25 mouse cellular contexts compared by ENCODE assay signal in the genomic region with DNA sequence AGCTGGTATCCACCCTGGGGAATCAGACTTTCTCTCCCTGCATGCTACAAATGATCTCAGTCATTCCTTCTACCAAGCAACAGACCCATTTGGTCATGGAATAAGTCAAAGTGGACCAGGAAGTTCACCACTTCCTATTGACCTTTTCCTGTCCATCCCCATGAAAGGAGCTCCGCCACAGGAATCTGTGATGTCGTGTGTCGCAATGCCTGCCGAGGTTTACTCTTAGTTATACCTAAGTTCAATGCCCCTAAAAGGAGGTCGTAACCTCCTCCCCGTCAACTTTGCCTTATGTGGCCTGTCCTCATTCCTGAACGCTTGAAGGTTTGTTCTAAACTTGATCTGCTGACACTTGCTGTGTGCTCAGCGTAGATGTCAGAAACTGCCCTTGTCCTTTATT. TPM values are rescaled to one million over a fixed set of nuclear protein-coding genes. Genes with fewer than 3 reads are reported as not detected.
DNase-seq lines count a peak whose midpoint lies in the region; ATAC-seq and TF ChIP-seq lines count a peak whose summit lies in the region.
"Had no signal": no experiment of that assay in that cellular context is flagged by ENCODE, and none has a peak within 500 bp of the region (broad histone marks: within the 10 kb centered on the region; RNA-seq: fewer than 3 reads in every experiment).

No protein-coding gene starts in this region.

- peak; percentile 38 for DNase-seq in liver
- no peak for DNase-seq in liver, embryonic 11.5 days (ENCODE audit: low spot score)
- DNase-seq in 416B (ENCODE audit: low read depth): peak; percentile 3
- peak; percentile 6 to 20 (median 20) for DNase-seq in liver, embryonic 14.5 days (ENCODE audit: low read depth in 3 of 3, low spot score in 3 of 3)
- DNase-seq in Muller cell, postnatal 12 days (ENCODE audit: inconsistent ontology term): no peak
- DNase-seq in thymus, postnatal 0 days (ENCODE audit: low spot score): no peak
- DNase-seq: cerebellum, adult 2 months; cerebellum, postnatal 25 days; gastrocnemius, adult 2 months; heart, postnatal 10 days; kidney, adult 2 months; kidney, postnatal 10 days; midbrain, embryonic 14.5 days; right cerebral cortex, postnatal 14 days; thymus, postnatal 14 days had no signal

- TF ChIP-seq EP300 in liver, embryonic 14.5 days (IDR thresholded peaks at IDR 0.05; ENCODE audit: low read depth): no peak

- no peak overlapping the region for H3K4me3 ChIP-seq in liver, embryonic 11.5 days (ENCODE audit: low read depth, low read length)
- H3K4me3 ChIP-seq in C2C12 (ENCODE audit: insufficient read depth, poor library complexity, severe bottlenecking): no peak overlapping the region
- no peak overlapping the region for H3K4me3 ChIP-seq in liver, embryonic 14.5 days (ENCODE audit: insufficient read depth in 1 of 2, low read depth in 2 of 2, low read length in 2 of 2)
- H3K4me3 ChIP-seq: gastrocnemius, adult 2 months; heart, embryonic 12.5 days; hindbrain, embryonic 10.5 days; layer of hippocampus, adult 2 months; limb, embryonic 10.5 days; megakaryocyte, embryonic 14.5 days; neural tube, embryonic 12.5 days had no signal

- H3K9me3 ChIP-seq in liver, embryonic 11.5 days (ENCODE audit: control insufficient read depth, low read length): no peaks in the 10 kb centered on the region
- H3K9me3 ChIP-seq in liver, embryonic 14.5 days (ENCODE audit: control insufficient read depth, low read length): no peaks in the 10 kb centered on the region
- H3K9me3 ChIP-seq: heart, embryonic 12.5 days; hindbrain, embryonic 10.5 days; limb, embryonic 10.5 days; megakaryocyte, embryonic 14.5 days; neural tube, embryonic 12.5 days had no signal

- TF ChIP-seq CTCF in C2C12 (IDR thresholded peaks at IDR 0.05; ENCODE audit: control insufficient read depth, insufficient read depth, insufficient read length): no peak
- TF ChIP-seq CTCF in liver, embryonic 14.5 days (IDR thresholded peaks at IDR 0.05; ENCODE audit: low read depth): no peak

- no peaks in the 10 kb centered on the region; the same call in 1 of the 2 replicates for H3K36me3 ChIP-seq in liver, embryonic 11.5 days (ENCODE audit: control insufficient read depth, insufficient read depth, low read length)
- H3K36me3 ChIP-seq in C2C12 (ENCODE audit: control insufficient read depth, insufficient read depth): no peaks in the 10 kb centered on the region
- H3K36me3 ChIP-seq in liver, embryonic 14.5 days (replicated peaks; ENCODE audit: control insufficient read depth, insufficient read depth, low read depth): no peaks in the 10 kb centered on the region
- H3K36me3 ChIP-seq: heart, embryonic 12.5 days had no signal

- H3K4me2 ChIP-seq in liver, embryonic 11.5 days: no peak overlapping the region
- no peak overlapping the region for H3K4me2 ChIP-seq in liver, embryonic 14.5 days (ENCODE audit: low read depth)
- H3K4me2 ChIP-seq: heart, embryonic 12.5 days; neural tube, embryonic 12.5 days had no signal

- no peaks in the 10 kb centered on the region for H3K79me2 ChIP-seq in C2C12 (ENCODE audit: control insufficient read depth, insufficient read depth)

- H3K79me3 ChIP-seq in C2C12 (ENCODE audit: low read depth): no peaks in the 10 kb centered on the region

- 44% methylated on average over 8 of the region's 8 CpGs for WGBS in liver, embryonic 11.5 days
- 31% methylated on average over 8 of the region's 8 CpGs for WGBS in liver, embryonic 14.5 days (ENCODE audit: insufficient replicate concordance)

- no peaks in the 10 kb centered on the region for H3K27me3 ChIP-seq in liver, embryonic 11.5 days (replicated peaks; ENCODE audit: control insufficient read depth, insufficient read depth, low read length)
- H3K27me3 ChIP-seq in C2C12 (ENCODE audit: control insufficient read depth, insufficient read depth, insufficient read length): peaks cover 7% of the 10 kb centered on the region
- no peaks in the 10 kb centered on the region for H3K27me3 ChIP-seq in liver, embryonic 14.5 days (ENCODE audit: control insufficient read depth, insufficient read depth, low read length)
- H3K27me3 ChIP-seq: heart, embryonic 12.5 days; megakaryocyte, embryonic 14.5 days; neural tube, embryonic 12.5 days had no signal

- H3K9ac ChIP-seq in liver, embryonic 11.5 days (ENCODE audit: low read depth, low read length): no peak overlapping the region
- H3K9ac ChIP-seq in liver, embryonic 14.5 days (replicated peaks): no peak overlapping the region
- H3K9ac ChIP-seq: heart, embryonic 12.5 days; neural tube, embryonic 12.5 days had no signal

- no peaks in the 10 kb centered on the region for H3K4me1 ChIP-seq in liver, embryonic 11.5 days (replicated peaks; ENCODE audit: control insufficient read depth, insufficient read depth, low read length)
- peaks cover 0 to 11% of the 10 kb centered on the region in 2 experiments; a peak in 2 of 4 replicates for H3K4me1 ChIP-seq in liver, embryonic 14.5 days (replicated peaks; ENCODE audit: control insufficient read depth in 2 of 2, insufficient read depth in 2 of 2, low read length in 1 of 2)
- H3K4me1 ChIP-seq: megakaryocyte, embryonic 14.5 days; neural tube, embryonic 12.5 days had no signal

- H3K27ac ChIP-seq in liver, embryonic 11.5 days (ENCODE audit: low read depth, low read length): no peak overlapping the region
- no peak overlapping the region for H3K27ac ChIP-seq in liver, embryonic 14.5 days
- H3K27ac ChIP-seq: gastrocnemius, adult 2 months; hindbrain, embryonic 10.5 days; hindbrain, postnatal 0 days; layer of hippocampus, adult 2 months; limb, embryonic 10.5 days; neural tube, embryonic 12.5 days had no signal

- H3ac ChIP-seq in C2C12 (ENCODE audit: control insufficient read depth, insufficient read length, low read depth): no peak overlapping the region

- no peak for ATAC-seq in liver, embryonic 11.5 days (replicated peaks; ENCODE audit: low FRiP score)
- peak; percentile 28; the same call in 1 of the 2 replicates for ATAC-seq in liver, embryonic 14.5 days (ENCODE audit: insufficient read depth)
- no peak for ATAC-seq in erythroid progenitor cell, adult 5-6 weeks (replicated peaks; ENCODE audit: low FRiP score, poor library complexity, severe bottlenecking)
- ATAC-seq: forebrain, embryonic 14.5 days; hindbrain, postnatal 0 days had no signal

TF ChIP-seq in C2C12, 6 proteins besides CTCF, POLR2A, EP300 and RAD21:
- TF ChIP-seq FOSL1 (IDR thresholded peaks at IDR 0.05; ENCODE audit: insufficient read depth, low read length, poor library complexity, severe bottlenecking): no peak
- TF ChIP-seq CEBPB (IDR thresholded peaks at IDR 0.05; ENCODE audit: low read depth): peak; percentile 27

RNA-seq across cellular contexts. Expression of a gene that starts 51.6 kb away (rescaled TPM):
- 23.0 and 23.9 TPM in 2 replicates for polyA plus RNA-seq in liver, embryonic 11.5 days (2014; fragmentation: Nextera tagmentation; extraction: Ambion mirVana)
- not detected for polyA plus RNA-seq in C2C12 (2012; fragmentation: generic; extraction: Trizol)
- polyA plus RNA-seq in liver, embryonic 14.5 days (2012; rRNA removed): 3.7 and 4.1 TPM in 2 replicates
- polyA plus RNA-seq in liver, embryonic 14.5 days (2014; fragmentation: Nextera tagmentation; extraction: Ambion mirVana): 11.5 and 12.2 TPM in 2 replicates
- 2.0 and 2.5 TPM in 2 replicates for polyA plus RNA-seq in thymus, postnatal 0 days (2015; fragmentation: Nextera tagmentation; extraction: Ambion mirVana)
- total RNA-seq in erythroid progenitor cell, adult 5-6 weeks (2015; ENCODE audit: low replicate concordance): 21.4 and 32.1 TPM in 2 replicates
- 19.4 and 24.8 TPM in 2 replicates for total RNA-seq in erythroid progenitor cell, adult 5-6 weeks (2017; ENCODE audit: low replicate concordance)

Comparison
In these comparisons a context has a peak if more than half of its experiments do, and no peak if none do; other contexts are left out.
1. DNase-seq: peak in liver (single experiment), 416B (single experiment) and liver, embryonic 14.5 days (3 of 3); none in liver, embryonic 11.5 days (single experiment), Muller cell, postnatal 12 days (single experiment) and thymus, postnatal 0 days (single experiment).